Mouse (Mus musculus): ENCODE results near the gene Rps10.

- TF ChIP-seq CTCF (IDR thresholded peaks at IDR 0.05; ENCODE audit: borderline replicate concordance, insufficient read depth, low read depth, low read length) (no peak), POLR2A (IDR thresholded peaks at IDR 0.05; ENCODE audit: borderline replicate concordance, insufficient read depth, low read length) (no peak)
These were observed 41.3 kb upstream of the Rps10 start for GRCm38 (mm10) chr17:27677756-27678155.

Data from cerebellum, adult 2 months (tissue).